Mouse (Mus musculus) forebrain, postnatal 0 days (tissue): ENCODE data around the gene March7. TPM values are rescaled to one million over a fixed set of nuclear protein-coding genes. Genes with fewer than 3 reads are reported as not detected.

Experiments used
- ATAC-seq: fragments of 200-750 bp; cut with Nextera tagmentation; 2 replicates; pipeline ENCODE4 v1.8.0; 2017; ENCODE audit warnings: mild to moderate bottlenecking, moderate library complexity
- DNase-seq: peaks from one replicate; pipeline ENCODE4 v3.0.0-alpha.2; 2015
- H3K27ac ChIP-seq: fragments of 300-500 bp; sonication (generic); 2 replicates; pipeline ENCODE4 v1.5.1; 2014; ENCODE audit warnings: low read depth, mild to moderate bottlenecking, antibody characterized with exemption, low read length, moderate library complexity, mixed read lengths
- H3K27me3 ChIP-seq: fragments of 300-500 bp; sonication (generic); 2 replicates; pipeline ENCODE4 v1.6.1; 2014; ENCODE audit warnings: mild to moderate bottlenecking, low read length, mixed read lengths; ENCODE audit not compliant: insufficient read depth
- H3K36me3 ChIP-seq: fragments of 300-500 bp; sonication (generic); 2 replicates; pipeline ENCODE4 v1.6.1; 2014; ENCODE audit warnings: mild to moderate bottlenecking, moderate library complexity; ENCODE audit not compliant: insufficient read depth
- H3K4me1 ChIP-seq: fragments of 300-500 bp; sonication (generic); 2 replicates; pipeline ENCODE4 v1.6.1; 2014; ENCODE audit warnings: antibody characterized with exemption; ENCODE audit not compliant: insufficient read depth
- H3K4me2 ChIP-seq: fragments of 300-500 bp; sonication (generic); 2 replicates; pipeline ENCODE4 v1.6.1; 2014; ENCODE audit warnings: low read depth, mild to moderate bottlenecking, moderate library complexity
- H3K4me3 ChIP-seq: fragments of 300-500 bp; sonication (generic); 2 replicates; pipeline ENCODE4 v1.5.1; 2014; ENCODE audit warnings: low read depth, low read length, mixed read lengths
- H3K9ac ChIP-seq: fragments of 300-500 bp; sonication (generic); 2 replicates; pipeline ENCODE4 v1.6.1; 2014; ENCODE audit warnings: mild to moderate bottlenecking
- H3K9me3 ChIP-seq: fragments of 300-500 bp; sonication (generic); 2 replicates; pipeline ENCODE4 v1.6.1; 2016; ENCODE audit warnings: low read length
- CTCF ChIP-seq: sonication (generic); IDR thresholded peaks from 2 replicates; pipeline ENCODE4 v1.5.1; 2016; ENCODE audit warnings: antibody characterized with exemption, control low read depth, low read depth
- WGBS: fragments of 180-500 bp; shearing (Covaris S2); extraction: QIAGEN DNeasy Blood & Tissue Kit; methylation state at CpG from one replicate; pipeline ENCODE4 v1.1.7; 2014; 5-methylcytosine and 5-hydroxymethylcytosine counted together
- polyA plus RNA-seq: library from polyadenylated mRNA; unstranded; fragments of >200 nt; fragmentation: Nextera tagmentation; extraction: Ambion mirVana; gene quantifications from 2 replicates; pipeline ENCODE4 v1.2.1, GENCODE M21; 2015
- total RNA-seq: library from RNA; depleted of rRNA; stranded (reverse); fragments of >200 nt; gene quantifications from 2 replicates; pipeline ENCODE4 v1.2.3, GENCODE M21; 2014; rRNA removed

The March7 gene
- total RNA-seq (126 and 143 TPM in 2 replicates), polyA plus RNA-seq (71.7 and 87.5 TPM in 2 replicates)

- Histone ChIP-seq H3K27me3 (no peaks in the 10 kb centered on the region), H3K9ac (peak within 1 kb of the TSS; percentile 92), H3K36me3 (0 out of 2 replicates have a peak, but pooled peaks cover 6% of the 10 kb centered on the region), H3K9me3 (no peaks in the 10 kb centered on the region), H3K27ac (peak within 1 kb of the TSS; percentile 93), H3K4me2 (peak within 1 kb of the TSS; percentile 68), H3K4me3 (peak within 1 kb of the TSS; percentile 97), H3K4me1 (peaks cover 18% of the 10 kb centered on the region)
- 2% methylated on average over 86 of the region's 109 CpGs for WGBS
- DNase-seq: peak; percentile 95
- peak; percentile 96 for ATAC-seq
- peak; percentile 42 for TF ChIP-seq CTCF
Measured at GRCm38 (mm10) chr2:60209703-60210651, at the start of gene March7, which contains the start of gene Baz2b. TSS of gene March7 (plus strand) at chr2:60209887. TSS of gene Baz2b (minus strand) at chr2:60209839.

- DNase-seq (no peak), ATAC-seq (no peak)
- no peak for TF ChIP-seq CTCF
- 86% methylated on average over 2 of the region's 2 CpGs for WGBS
- no peak overlapping the region for H3K4me2 ChIP-seq
- H3K4me3 ChIP-seq: no peak overlapping the region
- no peaks in the 10 kb centered on the region for H3K4me1 ChIP-seq
- H3K27ac ChIP-seq: no peak overlapping the region
- no peaks in the 10 kb centered on the region for H3K9me3 ChIP-seq
- no peak overlapping the region for H3K9ac ChIP-seq
- H3K36me3 ChIP-seq: no peaks in the 10 kb centered on the region
- no peaks in the 10 kb centered on the region for H3K27me3 ChIP-seq
Measured at GRCm38 (mm10) chr2:60163744-60164143, 45.9 kb upstream of the March7 start.

GRCm38 (mm10) chr2:60165679-60166078 is 44.0 kb upstream of the March7 start:
- WGBS: 95% methylated on average over 11 of the region's 11 CpGs
- Histone ChIP-seq H3K4me3 (no peak overlapping the region), H3K4me2 (no peak overlapping the region)

DNA sequence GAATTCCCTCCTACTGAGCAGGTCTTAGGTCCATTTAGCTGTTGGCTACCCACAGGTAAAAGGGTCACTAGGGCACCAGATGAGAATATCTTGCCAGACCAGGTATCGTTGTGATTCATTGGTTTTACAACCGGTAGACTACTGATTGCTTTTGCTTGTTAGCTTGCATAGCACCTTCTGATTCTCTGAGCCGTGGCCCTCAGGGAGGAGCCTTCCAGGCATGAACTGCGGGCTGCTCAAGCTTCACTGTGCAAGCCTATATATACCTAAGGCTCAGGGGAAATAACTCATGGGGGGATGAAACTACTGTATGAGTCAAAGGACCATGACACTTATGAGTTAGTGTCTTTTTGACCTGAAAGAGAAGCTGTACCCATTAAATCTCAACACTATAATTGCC is 42.8 kb upstream of the March7 start:
- no peak overlapping the region for H3K4me2 ChIP-seq
- no peaks in the 10 kb centered on the region for H3K4me1 ChIP-seq
- no peak for ATAC-seq
- TF ChIP-seq CTCF: no peak
- DNase-seq: no peak
- no peaks in the 10 kb centered on the region for H3K27me3 ChIP-seq
- 92% methylated on average over 4 of the region's 4 CpGs for WGBS
- H3K9ac ChIP-seq: no peak overlapping the region
- H3K36me3 ChIP-seq: no peaks in the 10 kb centered on the region
- H3K9me3 ChIP-seq: no peaks in the 10 kb centered on the region
- no peak overlapping the region for H3K4me3 ChIP-seq
- H3K27ac ChIP-seq: no peak overlapping the region

More at GRCm38 (mm10) chr2:60165679-60166078, 44.0 kb upstream of the March7 start:
- Histone ChIP-seq H3K9me3 (no peaks in the 10 kb centered on the region), H3K9ac (no peak overlapping the region), H3K36me3 (no peaks in the 10 kb centered on the region), H3K27ac (no peak overlapping the region), H3K27me3 (no peaks in the 10 kb centered on the region), H3K4me1 (no peaks in the 10 kb centered on the region)
- ATAC-seq: no peak
- TF ChIP-seq CTCF: no peak
- no peak for DNase-seq

GRCm38 (mm10) chr2:60171786-60172530 is 37.7 kb upstream of the March7 start:
- no peaks in the 10 kb centered on the region for H3K27me3 ChIP-seq
- DNase-seq: no peak
- H3K9ac ChIP-seq: no peak overlapping the region
- H3K36me3 ChIP-seq: no peaks in the 10 kb centered on the region
- TF ChIP-seq CTCF: no peak
- H3K27ac ChIP-seq: no peak overlapping the region
- no peaks in the 10 kb centered on the region for H3K4me1 ChIP-seq
- H3K4me3 ChIP-seq: no peak overlapping the region
- 56% methylated on average over 7 of the region's 7 CpGs for WGBS
- H3K4me2 ChIP-seq: no peak overlapping the region
- no peak for ATAC-seq
- no peaks in the 10 kb centered on the region for H3K9me3 ChIP-seq

GRCm38 (mm10) chr2:60172531-60172914 is 37.2 kb upstream of the March7 start:
- H3K36me3 ChIP-seq: no peaks in the 10 kb centered on the region
- H3K9me3 ChIP-seq: no peaks in the 10 kb centered on the region
- H3K27ac ChIP-seq: no peak overlapping the region
- no peak for DNase-seq
- H3K4me3 ChIP-seq: no peak overlapping the region
- no peak overlapping the region for H3K4me2 ChIP-seq
- ATAC-seq: no peak
- no peak for TF ChIP-seq CTCF
- 58% methylated on average over 2 of the region's 2 CpGs for WGBS
- no peak overlapping the region for H3K9ac ChIP-seq
- no peaks in the 10 kb centered on the region for H3K4me1 ChIP-seq
- no peaks in the 10 kb centered on the region for H3K27me3 ChIP-seq

- whole genome bisulfite sequencing: 64% methylated on average over 3 of the region's 3 CpGs
- H3K9ac ChIP-seq: no peak overlapping the region
- no peak overlapping the region for H3K27ac ChIP-seq
Measured at GRCm38 (mm10) chr2:60173190-60173589, 36.5 kb upstream of the March7 start.

More at GRCm38 (mm10) chr2:60173190-60173589, 36.5 kb upstream of the March7 start:
- no peak for TF ChIP-seq CTCF
- Histone ChIP-seq H3K4me1 (no peaks in the 10 kb centered on the region), H3K4me3 (no peak overlapping the region), H3K36me3 (no peaks in the 10 kb centered on the region), H3K27me3 (no peaks in the 10 kb centered on the region), H3K4me2 (no peak overlapping the region), H3K9me3 (no peaks in the 10 kb centered on the region)
- ATAC-seq (no peak), DNase-seq (no peak)
